Mouse (Mus musculus) stomach, postnatal 0 days (tissue): ENCODE measurements around the gene Peak1. TPM values are rescaled to one million over a fixed set of nuclear protein-coding genes. Genes with fewer than 3 reads are reported as not detected.
A peak's percentile ranks its signal among the peaks of the same experiment; 100 is the strongest.

Experiments used
- ATAC-seq: fragments of 200-750 bp; cut with Nextera tagmentation; 2 replicates; pipeline ENCODE4 v1.8.0; 2017; ENCODE audit not compliant: low FRiP score, low TSS enrichment
- DNase-seq: peaks from one replicate; pipeline ENCODE4 v3.0.0-alpha.2; 2016; ENCODE audit warnings: low spot score
- H3K27ac ChIP-seq: fragments of 300-500 bp; sonication (generic); replicated peaks from 2 replicates; pipeline ENCODE4 v1.5.1; 2014; ENCODE audit warnings: mild to moderate bottlenecking, control low read depth
- H3K27me3 ChIP-seq: fragments of 300-500 bp; sonication (generic); 2 replicates; pipeline ENCODE4 v1.6.1; 2014; ENCODE audit warnings: low read length; ENCODE audit not compliant: control insufficient read depth, insufficient read depth
- H3K36me3 ChIP-seq: fragments of 300-500 bp; sonication (generic); 2 replicates; pipeline ENCODE4 v1.6.1; 2014; ENCODE audit warnings: low read length, mixed read lengths; ENCODE audit not compliant: control insufficient read depth, insufficient read depth
- H3K4me1 ChIP-seq: fragments of 300-500 bp; sonication (generic); replicated peaks from 2 replicates; pipeline ENCODE4 v1.6.1; 2014; ENCODE audit warnings: antibody characterized with exemption; ENCODE audit not compliant: control insufficient read depth, insufficient read depth
- H3K4me2 ChIP-seq: fragments of 300-500 bp; sonication (generic); replicated peaks from 2 replicates; pipeline ENCODE4 v1.6.1; 2014; ENCODE audit warnings: low read depth, mild to moderate bottlenecking, control low read depth, moderate library complexity
- H3K4me3 ChIP-seq: fragments of 300-500 bp; sonication (generic); 2 replicates; pipeline ENCODE4 v1.5.1; 2014; ENCODE audit warnings: low read depth, low read length, control low read depth
- H3K9ac ChIP-seq: fragments of 300-500 bp; sonication (generic); 2 replicates; pipeline ENCODE4 v1.6.1; 2014; ENCODE audit warnings: mild to moderate bottlenecking, low read length, control low read depth, mixed read lengths
- H3K9me3 ChIP-seq: fragments of 300-500 bp; sonication (generic); 2 replicates; pipeline ENCODE4 v1.6.1; 2016; ENCODE audit warnings: low read length; ENCODE audit not compliant: control insufficient read depth
- CTCF ChIP-seq: IDR thresholded peaks from 2 replicates; pipeline ENCODE4 v1.5.1; 2016; ENCODE audit warnings: antibody characterized with exemption, low read depth, mild to moderate bottlenecking, moderate library complexity
- EP300 ChIP-seq: optimal IDR thresholded peaks from 2 replicates; pipeline ENCODE3; 2016; ENCODE audit warnings: antibody characterized with exemption
- WGBS: fragments of 180-500 bp; shearing (Covaris S2); extraction: QIAGEN DNeasy Blood & Tissue Kit; methylation state at CpG from one replicate; pipeline ENCODE4 v1.1.7; 2014; 5-methylcytosine and 5-hydroxymethylcytosine counted together
- polyA plus RNA-seq: library from polyadenylated mRNA; unstranded; fragments of >200 nt; fragmentation: Nextera tagmentation; extraction: Ambion mirVana; gene quantifications from 2 replicates; pipeline ENCODE4 v1.2.1, GENCODE M21; 2015

Peak1 gene
- polyA plus RNA-seq, 1 experiment from 2014 or later: 4.5 TPM

- no peak for ATAC-seq
- no peak overlapping the region for H3K9ac ChIP-seq
- no peak overlapping the region for H3K27ac ChIP-seq
- DNase-seq: no peak
- no peak overlapping the region for H3K4me2 ChIP-seq
- TF ChIP-seq EP300 (no peak), CTCF (no peak)
- no peak overlapping the region for H3K4me3 ChIP-seq
- H3K4me1 ChIP-seq: no peaks in the 10 kb centered on the region
- H3K36me3 ChIP-seq: 0 out of 2 replicates have a peak, but pooled peaks cover 4% of the 10 kb centered on the region
- peaks cover 4% of the 10 kb centered on the region for H3K9me3 ChIP-seq
- no peaks in the 10 kb centered on the region for H3K27me3 ChIP-seq
- WGBS: 83% methylated on average over 22 of the region's 22 CpGs
These were observed 157.9 kb downstream of the Peak1 start for GRCm38 (mm10) chr9:56259790-56260494.

GRCm38 (mm10) chr9:56258261-56258790 lies 159.5 kb downstream of the Peak1 start:
- ATAC-seq: no peak
- Histone ChIP-seq H3K4me3 (no peak overlapping the region), H3K27ac (no peak overlapping the region), H3K36me3 (0 out of 2 replicates have a peak, but pooled peaks cover 4% of the 10 kb centered on the region), H3K9ac (no peak overlapping the region), H3K9me3 (peaks cover 4% of the 10 kb centered on the region), H3K4me2 (no peak overlapping the region), H3K27me3 (no peaks in the 10 kb centered on the region), H3K4me1 (no peaks in the 10 kb centered on the region)
- 94% methylated on average over 10 of the region's 10 CpGs for WGBS
- TF ChIP-seq CTCF: no peak
- no peak for DNase-seq

GRCm38 (mm10) chr9:56257227-56258000 lies 160.5 kb downstream of the Peak1 start:
- Histone ChIP-seq H3K9me3 (peaks cover 4% of the 10 kb centered on the region), H3K4me3 (no peak overlapping the region), H3K27ac (no peak overlapping the region), H3K9ac (no peak overlapping the region), H3K36me3 (0 out of 2 replicates have a peak, but pooled peaks cover 4% of the 10 kb centered on the region), H3K4me1 (no peaks in the 10 kb centered on the region), H3K4me2 (no peak overlapping the region), H3K27me3 (no peaks in the 10 kb centered on the region)
- no peak for DNase-seq
- WGBS: 91% methylated on average over 20 of the region's 20 CpGs
- no peak for TF ChIP-seq CTCF
- TF ChIP-seq EP300: no peak
- no peak for ATAC-seq

GRCm38 (mm10) chr9:56255676-56256432 lies 162.0 kb downstream of the Peak1 start:
- no peak overlapping the region for H3K9ac ChIP-seq
- ATAC-seq: no peak
- no peak overlapping the region for H3K4me3 ChIP-seq
- H3K27me3 ChIP-seq: no peaks in the 10 kb centered on the region
- 0 out of 2 replicates have a peak, but pooled peaks cover 4% of the 10 kb centered on the region for H3K36me3 ChIP-seq
- H3K9me3 ChIP-seq: peaks cover 4% of the 10 kb centered on the region
- no peak overlapping the region for H3K4me2 ChIP-seq
- WGBS: 78% methylated on average over 6 of the region's 6 CpGs
- H3K27ac ChIP-seq: no peak overlapping the region
- no peak for DNase-seq
- TF ChIP-seq CTCF (no peak), EP300 (no peak)
- no peaks in the 10 kb centered on the region for H3K4me1 ChIP-seq

GRCm38 (mm10) chr9:56244336-56244735 lies 173.5 kb downstream of the Peak1 start:
- TF ChIP-seq EP300 (no peak), CTCF (no peak)
- Histone ChIP-seq H3K9ac (no peak overlapping the region), H3K4me2 (no peak overlapping the region), H3K27ac (no peak overlapping the region), H3K27me3 (no peaks in the 10 kb centered on the region), H3K4me3 (no peak overlapping the region), H3K36me3 (peaks cover 2% of the 10 kb centered on the region; the same call in 1 of the 2 replicates), H3K4me1 (peaks cover 3% of the 10 kb centered on the region; the same call in 1 of the 2 replicates), H3K9me3 (no peaks in the 10 kb centered on the region)
- WGBS: 58% methylated on average over 8 of the region's 8 CpGs
- no peak for DNase-seq
- peak; percentile 51; the same call in 1 of the 2 replicates for ATAC-seq
